Mouse (Mus musculus): ENCODE measurements at regions not wholly inside any gene's neighbourhood (a gene's known extent, or its start where the extent isn't known, plus 50 kb on each side); places are given as distances from the start of the nearest gene placed in this dataset.

DNA sequence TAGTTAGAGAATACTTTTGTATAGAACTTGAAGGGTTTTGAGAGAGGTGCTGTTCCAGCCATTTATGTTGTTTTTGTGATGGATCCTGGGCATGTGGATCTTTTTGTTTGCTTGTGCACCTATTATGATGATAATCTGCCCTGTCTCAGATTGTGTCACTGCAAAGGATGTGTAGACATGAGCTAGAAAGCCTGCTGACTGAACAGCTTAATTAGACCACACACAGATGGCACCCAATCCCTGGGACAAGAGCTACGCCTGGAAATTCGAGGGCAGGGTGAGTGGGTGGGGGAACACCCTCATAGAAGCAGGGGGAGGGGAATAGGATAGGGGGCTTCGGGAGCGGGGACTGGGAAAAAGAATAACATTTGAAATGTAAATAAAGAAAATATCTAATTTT is 378.3 kb downstream of the Ostf1 start:
- no peak for TF ChIP-seq CTCF (IDR thresholded peaks at IDR 0.05; ENCODE audit: low read depth)
- no peak for TF ChIP-seq EP300 (IDR thresholded peaks at IDR 0.05; ENCODE audit: low read depth)
